Mouse (Mus musculus): ENCODE data around the gene Lrrc8b. TPM values are rescaled to one million over a fixed set of nuclear protein-coding genes. Genes with fewer than 3 reads are reported as not detected.

Gene Lrrc8b
- polyA plus RNA-seq, 1 experiment from 2014 or later: 9.4 TPM

GRCm38 (mm10) chr5:105460551-105460950, 45.0 kb downstream of the Lrrc8b start:
- DNase-seq (ENCODE audit: low spot score) (no peak), ATAC-seq (replicated peaks; ENCODE audit: low FRiP score) (no peak)
- no peak overlapping the region for H3K9ac ChIP-seq (ENCODE audit: low read depth, low read length)
- H3K27ac ChIP-seq (ENCODE audit: low read depth, low read length): no peak overlapping the region
- H3K4me3 ChIP-seq (ENCODE audit: low read depth, low read length): no peak overlapping the region
- 75% methylated on average over 5 of the region's 5 CpGs for WGBS
- no peaks in the 10 kb centered on the region for H3K36me3 ChIP-seq (ENCODE audit: control insufficient read depth, insufficient read depth, low read length)
- no peaks in the 10 kb centered on the region for H3K27me3 ChIP-seq (replicated peaks; ENCODE audit: control insufficient read depth, insufficient read depth, low read length)
- H3K4me1 ChIP-seq (replicated peaks; ENCODE audit: control insufficient read depth, insufficient read depth, low read length): no peaks in the 10 kb centered on the region
- H3K9me3 ChIP-seq (ENCODE audit: control insufficient read depth, low read length): no peaks in the 10 kb centered on the region
- no peak overlapping the region for H3K4me2 ChIP-seq

GRCm38 (mm10) chr5:105461076-105461475, 45.5 kb downstream of the Lrrc8b start:
- WGBS: 93% methylated on average over 1 of the region's 1 CpGs
- Histone ChIP-seq H3K9me3 (ENCODE audit: control insufficient read depth, low read length) (no peaks in the 10 kb centered on the region), H3K36me3 (ENCODE audit: control insufficient read depth, insufficient read depth, low read length) (no peaks in the 10 kb centered on the region)

GRCm38 (mm10) chr5:105464671-105465070, 49.1 kb downstream of the Lrrc8b start:
- no peak for ATAC-seq (replicated peaks; ENCODE audit: low FRiP score)
- no peak overlapping the region for H3K9ac ChIP-seq (ENCODE audit: low read depth, low read length)
- no peak overlapping the region for H3K4me3 ChIP-seq (ENCODE audit: low read depth, low read length)

More at GRCm38 (mm10) chr5:105461076-105461475, 45.5 kb downstream of the Lrrc8b start:
- Histone ChIP-seq H3K9ac (ENCODE audit: low read depth, low read length) (no peak overlapping the region), H3K4me2 (no peak overlapping the region), H3K27me3 (replicated peaks; ENCODE audit: control insufficient read depth, insufficient read depth, low read length) (no peaks in the 10 kb centered on the region), H3K27ac (ENCODE audit: low read depth, low read length) (no peak overlapping the region), H3K4me1 (replicated peaks; ENCODE audit: control insufficient read depth, insufficient read depth, low read length) (no peaks in the 10 kb centered on the region), H3K4me3 (ENCODE audit: low read depth, low read length) (no peak overlapping the region)
- ATAC-seq (replicated peaks; ENCODE audit: low FRiP score) (no peak), DNase-seq (ENCODE audit: low spot score) (no peak)

GRCm38 (mm10) chr5:105465550-105465949, 50.0 kb downstream of the Lrrc8b start:
- Histone ChIP-seq H3K36me3 (ENCODE audit: control insufficient read depth, insufficient read depth, low read length) (no peaks in the 10 kb centered on the region), H3K9ac (ENCODE audit: low read depth, low read length) (no peak overlapping the region), H3K27me3 (replicated peaks; ENCODE audit: control insufficient read depth, insufficient read depth, low read length) (no peaks in the 10 kb centered on the region), H3K9me3 (ENCODE audit: control insufficient read depth, low read length) (no peaks in the 10 kb centered on the region), H3K4me3 (ENCODE audit: low read depth, low read length) (no peak overlapping the region), H3K4me1 (replicated peaks; ENCODE audit: control insufficient read depth, insufficient read depth, low read length) (no peaks in the 10 kb centered on the region), H3K27ac (ENCODE audit: low read depth, low read length) (no peak overlapping the region), H3K4me2 (no peak overlapping the region)
- WGBS: 95% methylated on average over 8 of the region's 8 CpGs
- ATAC-seq (replicated peaks; ENCODE audit: low FRiP score) (no peak), DNase-seq (ENCODE audit: low spot score) (no peak)

More at GRCm38 (mm10) chr5:105464671-105465070, 49.1 kb downstream of the Lrrc8b start:
- H3K9me3 ChIP-seq (ENCODE audit: control insufficient read depth, low read length): no peaks in the 10 kb centered on the region
- no peaks in the 10 kb centered on the region for H3K36me3 ChIP-seq (ENCODE audit: control insufficient read depth, insufficient read depth, low read length)
- no peak overlapping the region for H3K4me2 ChIP-seq
- no peaks in the 10 kb centered on the region for H3K27me3 ChIP-seq (replicated peaks; ENCODE audit: control insufficient read depth, insufficient read depth, low read length)
- H3K4me1 ChIP-seq (replicated peaks; ENCODE audit: control insufficient read depth, insufficient read depth, low read length): no peaks in the 10 kb centered on the region
- DNase-seq (ENCODE audit: low spot score): no peak
- H3K27ac ChIP-seq (ENCODE audit: low read depth, low read length): no peak overlapping the region

GRCm38 (mm10) chr5:105466471-105466902, 50.9 kb downstream of the Lrrc8b start:
- Histone ChIP-seq H3K27ac (ENCODE audit: low read depth, low read length) (no peak overlapping the region), H3K9ac (ENCODE audit: low read depth, low read length) (no peak overlapping the region), H3K27me3 (replicated peaks; ENCODE audit: control insufficient read depth, insufficient read depth, low read length) (no peaks in the 10 kb centered on the region), H3K4me3 (ENCODE audit: low read depth, low read length) (no peak overlapping the region), H3K4me1 (replicated peaks; ENCODE audit: control insufficient read depth, insufficient read depth, low read length) (no peaks in the 10 kb centered on the region), H3K9me3 (ENCODE audit: control insufficient read depth, low read length) (no peaks in the 10 kb centered on the region), H3K36me3 (ENCODE audit: control insufficient read depth, insufficient read depth, low read length) (no peaks in the 10 kb centered on the region), H3K4me2 (no peak overlapping the region)
- no peak for DNase-seq (ENCODE audit: low spot score)
- WGBS: 85% methylated on average over 7 of the region's 7 CpGs
- ATAC-seq (replicated peaks; ENCODE audit: low FRiP score): no peak

GRCm38 (mm10) chr5:105467271-105467670, 51.7 kb downstream of the Lrrc8b start:
- no peak overlapping the region for H3K9ac ChIP-seq (ENCODE audit: low read depth, low read length)
- no peaks in the 10 kb centered on the region for H3K36me3 ChIP-seq (ENCODE audit: control insufficient read depth, insufficient read depth, low read length)
- ATAC-seq (replicated peaks; ENCODE audit: low FRiP score) (no peak), DNase-seq (ENCODE audit: low spot score) (no peak)
- H3K27ac ChIP-seq (ENCODE audit: low read depth, low read length): no peak overlapping the region
- H3K4me1 ChIP-seq (replicated peaks; ENCODE audit: control insufficient read depth, insufficient read depth, low read length): no peaks in the 10 kb centered on the region
- H3K27me3 ChIP-seq (replicated peaks; ENCODE audit: control insufficient read depth, insufficient read depth, low read length): no peaks in the 10 kb centered on the region
- no peak overlapping the region for H3K4me2 ChIP-seq
- no peaks in the 10 kb centered on the region for H3K9me3 ChIP-seq (ENCODE audit: control insufficient read depth, low read length)
- WGBS: 85% methylated on average over 10 of the region's 10 CpGs
- no peak overlapping the region for H3K4me3 ChIP-seq (ENCODE audit: low read depth, low read length)

- DNase-seq (ENCODE audit: low spot score): no peak
- Histone ChIP-seq H3K27me3 (replicated peaks; ENCODE audit: control insufficient read depth, insufficient read depth, low read length) (no peaks in the 10 kb centered on the region), H3K4me1 (replicated peaks; ENCODE audit: control insufficient read depth, insufficient read depth, low read length) (no peaks in the 10 kb centered on the region), H3K4me3 (ENCODE audit: low read depth, low read length) (no peak overlapping the region), H3K36me3 (ENCODE audit: control insufficient read depth, insufficient read depth, low read length) (no peaks in the 10 kb centered on the region), H3K9ac (ENCODE audit: low read depth, low read length) (no peak overlapping the region), H3K9me3 (ENCODE audit: control insufficient read depth, low read length) (no peaks in the 10 kb centered on the region), H3K4me2 (no peak overlapping the region), H3K27ac (ENCODE audit: low read depth, low read length) (no peak overlapping the region)
- 76% methylated on average over 5 of the region's 5 CpGs for WGBS
- no peak for ATAC-seq (replicated peaks; ENCODE audit: low FRiP score)
Measured at GRCm38 (mm10) chr5:105472983-105473705, 57.6 kb downstream of the Lrrc8b start.

GRCm38 (mm10) chr5:105477527-105477926, 62.0 kb downstream of the Lrrc8b start:
- ATAC-seq (replicated peaks; ENCODE audit: low FRiP score) (no peak), DNase-seq (ENCODE audit: low spot score) (no peak)
- peaks cover 13% of the 10 kb centered on the region for H3K36me3 ChIP-seq (ENCODE audit: control insufficient read depth, insufficient read depth, low read length)
- no peak overlapping the region for H3K4me2 ChIP-seq
- H3K9me3 ChIP-seq (ENCODE audit: control insufficient read depth, low read length): no peaks in the 10 kb centered on the region
- WGBS: 85% methylated on average over 9 of the region's 9 CpGs
- no peak overlapping the region for H3K27ac ChIP-seq (ENCODE audit: low read depth, low read length)
- no peaks in the 10 kb centered on the region for H3K27me3 ChIP-seq (replicated peaks; ENCODE audit: control insufficient read depth, insufficient read depth, low read length)
- H3K4me3 ChIP-seq (ENCODE audit: low read depth, low read length): no peak overlapping the region
- no peak overlapping the region for H3K9ac ChIP-seq (ENCODE audit: low read depth, low read length)
- no peaks in the 10 kb centered on the region for H3K4me1 ChIP-seq (replicated peaks; ENCODE audit: control insufficient read depth, insufficient read depth, low read length)

GRCm38 (mm10) chr5:105479673-105480072, 64.1 kb downstream of the Lrrc8b start:
- Histone ChIP-seq H3K4me1 (replicated peaks; ENCODE audit: control insufficient read depth, insufficient read depth, low read length) (no peaks in the 10 kb centered on the region), H3K9ac (ENCODE audit: low read depth, low read length) (no peak overlapping the region), H3K4me2 (no peak overlapping the region), H3K4me3 (ENCODE audit: low read depth, low read length) (no peak overlapping the region), H3K27me3 (replicated peaks; ENCODE audit: control insufficient read depth, insufficient read depth, low read length) (no peaks in the 10 kb centered on the region), H3K36me3 (ENCODE audit: control insufficient read depth, insufficient read depth, low read length) (peaks cover 13% of the 10 kb centered on the region), H3K9me3 (ENCODE audit: control insufficient read depth, low read length) (no peaks in the 10 kb centered on the region), H3K27ac (ENCODE audit: low read depth, low read length) (no peak overlapping the region)
- WGBS: 90% methylated on average over 13 of the region's 13 CpGs
- DNase-seq (ENCODE audit: low spot score) (no peak), ATAC-seq (replicated peaks; ENCODE audit: low FRiP score) (no peak)
